In the genomic region with DNA sequence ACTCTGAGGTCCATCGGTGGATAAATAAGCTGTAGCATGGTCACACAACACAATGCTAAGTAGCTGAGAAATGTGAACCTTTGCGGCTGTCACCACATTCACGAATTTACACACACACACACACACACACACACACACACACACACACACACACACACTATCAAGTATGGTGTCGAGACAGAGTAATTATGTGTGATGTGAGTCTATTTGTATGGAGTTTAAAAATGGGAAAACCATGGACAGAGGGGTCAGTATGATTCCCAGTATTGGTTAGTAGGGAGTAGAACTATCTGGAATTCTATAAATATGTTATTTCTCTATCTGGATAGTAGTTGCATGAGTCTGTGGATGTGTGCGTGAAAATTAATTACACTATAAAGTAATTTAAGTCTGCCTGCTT, we compare ENCODE assay signal across 25 mouse cellular contexts. TPM values are rescaled to one million over a fixed set of nuclear protein-coding genes. Genes with fewer than 3 reads are reported as not detected.
"Had no signal": no experiment of that assay in that cellular context is flagged by ENCODE, and none has a peak within 500 bp of the region (broad histone marks: within the 10 kb centered on the region; RNA-seq: fewer than 3 reads in every experiment).

No protein-coding gene starts in this region.

- H3K27me3 ChIP-seq: heart, embryonic 12.5 days; heart, embryonic 13.5 days; heart, embryonic 15.5 days; hindbrain, embryonic 12.5 days; hindbrain, embryonic 13.5 days; hindbrain, embryonic 15.5 days; intestine, embryonic 15.5 days; kidney, embryonic 15.5 days had no signal

- ATAC-seq: hindbrain, embryonic 16.5 days; hindbrain, postnatal 0 days; inflammation-experienced regulatory T-cells, adult 6 months; intestine, embryonic 15.5 days; intestine, embryonic 16.5 days; intestine, postnatal 0 days had no signal

- H3K9ac ChIP-seq: heart, embryonic 12.5 days; heart, embryonic 13.5 days; heart, embryonic 15.5 days; hindbrain, embryonic 12.5 days; hindbrain, embryonic 13.5 days; hindbrain, embryonic 14.5 days; hindbrain, embryonic 15.5 days; intestine, embryonic 15.5 days; kidney, embryonic 15.5 days had no signal

- H3K4me3 ChIP-seq: heart, adult 2 months; heart, embryonic 10.5 days; heart, embryonic 12.5 days; heart, embryonic 13.5 days; heart, embryonic 15.5 days; hindbrain, embryonic 10.5 days; hindbrain, embryonic 12.5 days; hindbrain, embryonic 13.5 days; hindbrain, embryonic 15.5 days; intestine, embryonic 15.5 days; kidney, embryonic 15.5 days had no signal

- H3K36me3 ChIP-seq: heart, embryonic 10.5 days; heart, embryonic 12.5 days; heart, embryonic 13.5 days; heart, embryonic 15.5 days; hindbrain, embryonic 10.5 days; hindbrain, embryonic 12.5 days; hindbrain, embryonic 13.5 days; hindbrain, embryonic 15.5 days; intestine, embryonic 15.5 days; kidney, embryonic 15.5 days had no signal

- H3K9me3 ChIP-seq: heart, embryonic 10.5 days; heart, embryonic 12.5 days; heart, embryonic 13.5 days; heart, embryonic 15.5 days; hindbrain, embryonic 10.5 days; hindbrain, embryonic 12.5 days; hindbrain, embryonic 13.5 days; hindbrain, embryonic 15.5 days; intestine, embryonic 15.5 days; kidney, embryonic 15.5 days had no signal

- DNase-seq: kidney, adult 11 months; kidney, adult 18-20 months; kidney, adult 8-10 months; kidney, adult 9 months had no signal

- H3K4me2 ChIP-seq: heart, embryonic 11.5 days; heart, embryonic 12.5 days; hindbrain, embryonic 12.5 days; hindbrain, embryonic 14.5 days; intestine, embryonic 15.5 days had no signal

- H3K4me1 ChIP-seq: hindbrain, embryonic 12.5 days; hindbrain, embryonic 13.5 days; hindbrain, embryonic 15.5 days; intestine, embryonic 15.5 days had no signal

- H3K27ac ChIP-seq: heart, embryonic 10.5 days; heart, embryonic 13.5 days; heart, embryonic 15.5 days; hindbrain, embryonic 10.5 days; hindbrain, embryonic 12.5 days; hindbrain, embryonic 13.5 days; hindbrain, embryonic 14.5 days; hindbrain, embryonic 15.5 days; hindbrain, postnatal 0 days; intestine, embryonic 15.5 days; kidney, embryonic 15.5 days; kidney, postnatal 0 days; layer of hippocampus, adult 2 months had no signal

RNA-seq across cellular contexts. Expression of a gene that starts 54.3 kb away (rescaled TPM):
- polyA plus RNA-seq: heart, embryonic 11.5 days; heart, embryonic 13.5 days; heart, embryonic 14.5 days had no signal
